Mouse (Mus musculus) spleen, postnatal 36 days (tissue): Measurements from ENCODE around the gene Inpp5b.
"Not testable (repeated sequence)": the region's sequence is repeated elsewhere in the genome, so short reads cannot be mapped to it uniquely, and the experiment has no call there.

Source experiments
- DNase-seq, 2 experiments: peaks; one replicate each; pipeline ENCODE4 v3.0.0; 2022; ENCODE audit warnings: low spot score in 2 of 2, mixed read lengths in 1 of 2

The Inpp5b gene

GRCm38 (mm10) chr4:124709961-124710446 lies 31.6 kb upstream of the Inpp5b start:
- peak; percentile 64 to 65 for DNase-seq

GRCm38 (mm10) chr4:124710776-124711291 lies 30.8 kb upstream of the Inpp5b start:
- DNase-seq: peak; percentile 47 to 61

GRCm38 (mm10) chr4:124712618-124713017 lies 29.0 kb upstream of the Inpp5b start:
- no peak for DNase-seq

GRCm38 (mm10) chr4:124713850-124714249 lies 27.8 kb upstream of the Inpp5b start:
- DNase-seq: not testable (repeated sequence)

GRCm38 (mm10) chr4:124714545-124715481 lies 26.8 kb upstream of the Inpp5b start, which contains the start of gene Sf3a3:
Sf3a3 (plus strand) TSS chr4:124714776.
- peak; percentile 94 for DNase-seq

- DNase-seq: no peak
Measured at GRCm38 (mm10) chr4:124719101-124719500, 22.5 kb upstream of the Inpp5b start.

- DNase-seq: no peak
Measured at GRCm38 (mm10) chr4:124726121-124726520, 15.5 kb upstream of the Inpp5b start.

GRCm38 (mm10) chr4:124736952-124737351 lies 4.7 kb upstream of the Inpp5b start:
- DNase-seq: no peak

GRCm38 (mm10) chr4:124737486-124737885 lies 4.2 kb upstream of the Inpp5b start:
- DNase-seq: no peak

GRCm38 (mm10) chr4:124738013-124738412 lies 3.6 kb upstream of the Inpp5b start:
- DNase-seq: no peak

GRCm38 (mm10) chr4:124738783-124739182 lies 2.9 kb upstream of the Inpp5b start:
- no peak for DNase-seq

GRCm38 (mm10) chr4:124742839-124743238 lies 1.2 kb downstream of the Inpp5b start:
- DNase-seq: no peak

GRCm38 (mm10) chr4:124746577-124746976 lies 4.9 kb downstream of the Inpp5b start:
- DNase-seq: no peak

GRCm38 (mm10) chr4:124747851-124748250 lies 6.2 kb downstream of the Inpp5b start:
- no peak for DNase-seq

GRCm38 (mm10) chr4:124751300-124752250 lies 9.9 kb downstream of the Inpp5b start:
- DNase-seq: peak; percentile 98

- DNase-seq: peak; percentile 48 to 66
Measured at GRCm38 (mm10) chr4:124752281-124753199, 10.9 kb downstream of the Inpp5b start.

GRCm38 (mm10) chr4:124755526-124755925 lies 13.9 kb downstream of the Inpp5b start:
- DNase-seq: no peak

- no peak for DNase-seq
Measured at GRCm38 (mm10) chr4:124759305-124759811, 17.7 kb downstream of the Inpp5b start.

- DNase-seq: no peak
Measured at GRCm38 (mm10) chr4:124761201-124761600, 19.6 kb downstream of the Inpp5b start.

GRCm38 (mm10) chr4:124762858-124763452 lies 21.3 kb downstream of the Inpp5b start:
- DNase-seq: no peak
